Mouse (Mus musculus) C2C12 (cell line): ENCODE results near the gene Ndufs7.

ENCODE experiments used
- CTCF ChIP-seq: IDR thresholded peaks from one replicate; pipeline ENCODE4 v1.5.1; 2011; ENCODE audit not compliant: control insufficient read depth, insufficient read depth, insufficient read length
- FOSL1 ChIP-seq: IDR thresholded peaks from one replicate; pipeline ENCODE4 v1.8.0; 2011; ENCODE audit warnings: mild to moderate bottlenecking, low read length; ENCODE audit not compliant: poor library complexity, insufficient read depth, severe bottlenecking
- MAX ChIP-seq: IDR thresholded peaks from one replicate; pipeline ENCODE4 v1.6.1; 2011; ENCODE audit warnings: mild to moderate bottlenecking, control low read depth
- MYOD1 ChIP-seq: IDR thresholded peaks from one replicate; pipeline ENCODE4 v1.6.1; 2011; ENCODE audit warnings: low read depth; ENCODE audit not compliant: control insufficient read depth, insufficient read length
- USF1 ChIP-seq: IDR thresholded peaks from one replicate; pipeline ENCODE4 v1.6.1; 2011; ENCODE audit warnings: low read depth, mild to moderate bottlenecking, control low read depth, moderate library complexity

GRCm38 (mm10) chr10:80301256-80302081 lies 52.5 kb downstream of the Ndufs7 start:
- TF ChIP-seq CTCF (no peak), USF1 (no peak), FOSL1 (no peak), MAX (no peak), MYOD1 (no peak)
